In the genomic region with DNA sequence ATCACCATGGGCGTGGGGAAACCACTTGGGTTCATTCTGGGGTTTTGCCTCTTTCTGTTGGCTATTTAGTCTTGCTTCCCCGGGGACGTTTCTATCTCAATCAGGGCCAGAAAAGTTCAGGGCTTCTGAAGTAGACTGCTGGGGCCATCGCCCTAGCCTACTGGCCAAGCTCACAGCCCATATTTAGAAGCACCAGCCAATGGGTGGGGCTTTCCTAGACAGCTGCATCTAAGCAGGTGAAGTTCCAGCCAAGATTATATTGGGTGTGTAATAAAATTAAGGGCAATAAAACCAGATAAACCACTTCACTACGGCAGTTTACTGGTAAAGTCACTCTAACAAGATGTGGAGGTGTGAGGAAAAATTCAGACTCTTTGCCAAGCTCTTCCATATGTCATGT, we compare ENCODE assay signal across 17 mouse cellular contexts.
A peak's percentile ranks its signal among the peaks of the same experiment; 100 is the strongest.
DNase-seq lines count a peak whose midpoint lies in the region; ATAC-seq lines count a peak whose summit lies in the region.
"Had no signal": no experiment of that assay in that cellular context is flagged by ENCODE, and none has a peak within 500 bp of the region (broad histone marks: within the 10 kb centered on the region; RNA-seq: fewer than 3 reads in every experiment).

No protein-coding gene starts in this region.

- peak; percentile 5 for DNase-seq in forebrain, embryonic 14.5 days (ENCODE audit: low spot score)
- DNase-seq in forebrain, embryonic 11.5 days (ENCODE audit: low spot score): no peak
- peak; percentile 7 for DNase-seq in lung, postnatal 36 days
- no peak for DNase-seq in lung, postnatal 25 days (ENCODE audit: low spot score)
- no peak for DNase-seq in ovary, postnatal 10 days (ENCODE audit: low spot score)
- DNase-seq: adrenal gland, postnatal 14 days; cerebellum, adult 2 months; cerebellum, postnatal 10 days; heart, adult 18-20 months had no signal

- H3K27ac ChIP-seq in forebrain, embryonic 14.5 days (ENCODE audit: low read depth, low read length): no peak overlapping the region
- no peak overlapping the region for H3K27ac ChIP-seq in forebrain, embryonic 11.5 days (ENCODE audit: low read depth, low read length)
- H3K27ac ChIP-seq in intestine, embryonic 16.5 days (ENCODE audit: low read length): no peak overlapping the region
- H3K27ac ChIP-seq in heart, embryonic 12.5 days (ENCODE audit: poor library complexity, severe bottlenecking): no peak overlapping the region
- H3K27ac ChIP-seq: forebrain, embryonic 13.5 days; heart, embryonic 10.5 days; heart, embryonic 15.5 days; hindbrain, embryonic 10.5 days; hindbrain, embryonic 15.5 days had no signal

- no peaks in the 10 kb centered on the region for H3K36me3 ChIP-seq in forebrain, embryonic 14.5 days (ENCODE audit: control insufficient read depth, insufficient read depth, low read length)
- no peaks in the 10 kb centered on the region for H3K36me3 ChIP-seq in forebrain, embryonic 11.5 days (ENCODE audit: control insufficient read depth, insufficient read depth, low read length)
- no peaks in the 10 kb centered on the region for H3K36me3 ChIP-seq in intestine, embryonic 16.5 days (ENCODE audit: control insufficient read depth, insufficient read depth, low read length)
- H3K36me3 ChIP-seq in heart, embryonic 12.5 days: no peaks in the 10 kb centered on the region
- H3K36me3 ChIP-seq: heart, embryonic 10.5 days; heart, embryonic 15.5 days; hindbrain, embryonic 10.5 days; hindbrain, embryonic 15.5 days had no signal

- H3K9ac ChIP-seq in forebrain, embryonic 14.5 days (ENCODE audit: low read length): no peak overlapping the region
- H3K9ac ChIP-seq in forebrain, embryonic 11.5 days (ENCODE audit: low read length): no peak overlapping the region
- no peak overlapping the region for H3K9ac ChIP-seq in intestine, embryonic 16.5 days (ENCODE audit: low read depth, low read length)
- H3K9ac ChIP-seq in heart, embryonic 12.5 days: no peak overlapping the region
- H3K9ac ChIP-seq: forebrain, embryonic 13.5 days; heart, embryonic 15.5 days; hindbrain, embryonic 15.5 days had no signal

- no peaks in the 10 kb centered on the region for H3K27me3 ChIP-seq in forebrain, embryonic 14.5 days (replicated peaks; ENCODE audit: control insufficient read depth, insufficient read depth, low read length)
- H3K27me3 ChIP-seq in forebrain, embryonic 11.5 days (ENCODE audit: control insufficient read depth, insufficient read depth, low read length): no peaks in the 10 kb centered on the region
- H3K27me3 ChIP-seq in intestine, embryonic 16.5 days (replicated peaks; ENCODE audit: control insufficient read depth, insufficient read depth, low read length): no peaks in the 10 kb centered on the region
- no peaks in the 10 kb centered on the region for H3K27me3 ChIP-seq in heart, embryonic 12.5 days (replicated peaks)
- H3K27me3 ChIP-seq: forebrain, embryonic 13.5 days; heart, embryonic 15.5 days; hindbrain, embryonic 15.5 days had no signal

- H3K9me3 ChIP-seq in forebrain, embryonic 14.5 days (replicated peaks; ENCODE audit: control insufficient read depth, low read length): no peaks in the 10 kb centered on the region
- H3K9me3 ChIP-seq in forebrain, embryonic 11.5 days (ENCODE audit: control insufficient read depth, low read length): no peaks in the 10 kb centered on the region
- no peaks in the 10 kb centered on the region for H3K9me3 ChIP-seq in intestine, embryonic 16.5 days (ENCODE audit: control insufficient read depth, low read length)
- no peaks in the 10 kb centered on the region for H3K9me3 ChIP-seq in heart, embryonic 12.5 days (replicated peaks)
- H3K9me3 ChIP-seq: forebrain, embryonic 13.5 days; heart, embryonic 10.5 days; heart, embryonic 15.5 days; hindbrain, embryonic 10.5 days; hindbrain, embryonic 15.5 days had no signal

- H3K4me1 ChIP-seq in forebrain, embryonic 14.5 days (ENCODE audit: control insufficient read depth, insufficient read depth, low read length): no peaks in the 10 kb centered on the region
- no peaks in the 10 kb centered on the region for H3K4me1 ChIP-seq in forebrain, embryonic 11.5 days (replicated peaks; ENCODE audit: control insufficient read depth, insufficient read depth, low read length)
- peaks cover 8% of the 10 kb centered on the region for H3K4me1 ChIP-seq in intestine, embryonic 16.5 days (ENCODE audit: control insufficient read depth, insufficient read depth, low read length)
- H3K4me1 ChIP-seq in heart, embryonic 12.5 days (replicated peaks): peaks cover 24% of the 10 kb centered on the region
- H3K4me1 ChIP-seq: forebrain, embryonic 13.5 days; hindbrain, embryonic 15.5 days had no signal

- 86% methylated on average over 5 of the region's 5 CpGs for WGBS in forebrain, embryonic 14.5 days
- 86% methylated on average over 5 of the region's 5 CpGs for WGBS in forebrain, embryonic 11.5 days
- 69% methylated on average over 5 of the region's 5 CpGs for WGBS in intestine, embryonic 16.5 days
- 72% methylated on average over 5 of the region's 5 CpGs for WGBS in heart, embryonic 12.5 days

- no peak for ATAC-seq in forebrain, embryonic 14.5 days
- no peak for ATAC-seq in forebrain, embryonic 11.5 days (replicated peaks; ENCODE audit: low FRiP score)
- peak; percentile 92 for ATAC-seq in intestine, embryonic 16.5 days
- ATAC-seq in heart, embryonic 12.5 days (ENCODE audit: insufficient number of reproducible peaks, low FRiP score): no peak
- ATAC-seq in megakaryocyte, adult 5-6 weeks (ENCODE audit: poor library complexity, severe bottlenecking): no peak
- ATAC-seq: forebrain, embryonic 13.5 days had no signal

- no peak overlapping the region for H3K4me2 ChIP-seq in forebrain, embryonic 14.5 days (ENCODE audit: low read length)
- no peak overlapping the region for H3K4me2 ChIP-seq in forebrain, embryonic 11.5 days (ENCODE audit: low read depth, low read length, severe bottlenecking)
- H3K4me2 ChIP-seq in intestine, embryonic 16.5 days (ENCODE audit: low read depth, low read length): no peak overlapping the region
- H3K4me2 ChIP-seq in heart, embryonic 12.5 days: no peak overlapping the region
- H3K4me2 ChIP-seq: forebrain, embryonic 13.5 days; heart, embryonic 15.5 days; hindbrain, embryonic 15.5 days had no signal

- no peak overlapping the region for H3K4me3 ChIP-seq in forebrain, embryonic 14.5 days (ENCODE audit: low read depth, low read length)
- H3K4me3 ChIP-seq in forebrain, embryonic 11.5 days (ENCODE audit: low read depth, low read length): no peak overlapping the region
- H3K4me3 ChIP-seq in intestine, embryonic 16.5 days (ENCODE audit: low read length): no peak overlapping the region
- no peak overlapping the region for H3K4me3 ChIP-seq in heart, embryonic 12.5 days
- H3K4me3 ChIP-seq: forebrain, embryonic 13.5 days; heart, embryonic 10.5 days; heart, embryonic 15.5 days; hindbrain, embryonic 10.5 days; hindbrain, embryonic 15.5 days had no signal

Comparison
In these comparisons a context has a peak if more than half of its experiments do, and no peak if none do; other contexts are left out.
1. DNase-seq: peak in forebrain, embryonic 14.5 days (single experiment) and lung, postnatal 36 days (single experiment); none in forebrain, embryonic 11.5 days (single experiment), lung, postnatal 25 days (single experiment) and ovary, postnatal 10 days (single experiment).